Mouse (Mus musculus): ENCODE data around the gene Ube2v1.

Gene Ube2v1

DNA sequence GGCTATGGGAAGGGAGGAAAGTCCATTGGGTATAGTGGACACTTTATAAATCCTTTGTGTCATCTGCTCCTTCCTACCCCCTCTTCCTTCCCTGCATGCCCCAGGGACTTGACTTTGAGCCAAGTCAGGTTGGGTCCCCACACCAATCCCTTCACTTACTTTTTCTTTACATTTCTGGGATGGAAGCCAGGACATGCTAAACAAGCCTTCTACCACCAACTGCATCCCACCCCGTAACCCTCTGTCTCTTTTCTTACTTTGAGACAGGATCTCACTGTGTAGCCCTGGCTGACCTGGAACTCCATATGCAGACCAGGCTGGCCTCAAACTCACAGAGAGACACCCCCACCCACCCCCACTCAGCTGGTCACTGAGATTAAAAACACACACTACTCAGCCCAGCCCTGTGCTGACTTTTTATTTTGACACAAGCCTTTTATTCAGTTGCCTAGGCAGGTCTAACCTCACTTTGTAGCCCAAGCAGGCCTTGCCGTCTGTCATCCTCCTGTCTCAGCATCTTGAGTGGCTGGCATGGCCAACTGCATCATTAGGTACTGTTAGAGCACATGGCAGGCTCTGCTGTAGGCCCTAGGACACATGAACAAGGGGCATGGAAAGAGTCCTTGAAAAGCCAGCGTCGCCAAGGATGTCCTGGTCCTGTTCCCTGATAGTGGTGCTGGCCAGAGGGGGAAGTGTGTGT lies 38.2 kb downstream of the Ube2v1 start:
- no peak for DNase-seq (ENCODE audit: low spot score in 2 of 2)

DNA sequence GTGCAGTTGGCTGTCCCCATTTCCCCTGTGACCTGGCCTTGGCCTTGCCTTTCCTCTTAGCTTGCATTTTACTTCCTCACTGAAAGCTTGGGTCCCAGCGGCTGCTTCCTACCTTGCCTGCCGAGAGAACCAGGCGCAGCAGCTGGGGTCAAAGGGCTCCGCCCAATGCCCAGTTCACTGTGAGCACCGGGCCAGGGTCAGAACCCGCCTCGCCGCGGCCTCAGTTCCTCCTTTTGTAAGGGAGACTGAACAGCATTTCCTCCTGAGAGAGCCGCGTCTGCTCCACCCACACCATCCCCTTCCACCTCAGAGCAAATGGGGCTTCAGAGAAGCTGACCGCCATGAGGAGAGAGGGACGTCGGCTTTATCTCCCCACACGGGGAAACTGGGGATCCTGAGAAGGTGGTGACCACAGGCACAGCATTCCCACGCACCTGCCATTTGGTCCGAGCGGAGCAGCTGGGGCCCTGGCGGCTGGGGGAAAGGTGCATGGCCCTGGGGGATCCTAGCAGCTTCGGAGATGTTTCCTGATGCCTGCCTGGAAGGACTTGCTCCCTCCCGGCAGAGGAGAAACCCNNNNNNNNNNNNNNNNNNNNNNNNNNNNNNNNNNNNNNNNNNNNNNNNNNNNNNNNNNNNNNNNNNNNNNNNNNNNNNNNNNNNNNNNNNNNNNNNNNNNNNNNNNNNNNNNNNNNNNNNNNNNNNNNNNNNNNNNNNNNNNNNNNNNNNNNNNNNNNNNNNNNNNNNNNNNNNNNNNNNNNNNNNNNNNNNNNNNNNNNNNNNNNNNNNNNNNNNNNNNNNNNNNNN lies 42.9 kb downstream of the Ube2v1 start:
- DNase-seq (ENCODE audit: low spot score in 2 of 2), result no peak

DNA sequence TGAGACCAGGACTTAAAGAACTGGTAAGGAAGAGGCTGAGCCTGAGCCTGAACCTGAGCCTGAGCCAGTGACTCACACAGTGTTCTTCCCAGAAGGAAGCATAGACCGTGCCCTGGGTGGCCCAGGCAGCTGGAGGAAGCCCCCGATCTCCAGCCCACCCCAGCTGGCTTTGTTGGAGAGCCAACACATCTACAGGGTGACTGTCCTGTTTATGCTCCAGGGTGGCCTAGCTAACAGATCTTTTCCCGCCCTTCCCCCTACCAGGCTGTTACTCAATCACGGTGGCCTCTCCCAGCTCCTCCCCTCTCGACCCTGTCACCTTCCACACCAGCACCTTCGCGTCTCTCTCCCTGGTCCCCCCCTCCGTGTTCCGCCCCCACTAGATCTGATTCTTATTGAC lies 44.9 kb downstream of the Ube2v1 start:
- DNase-seq (ENCODE audit: low spot score in 2 of 2), result no peak

DNA sequence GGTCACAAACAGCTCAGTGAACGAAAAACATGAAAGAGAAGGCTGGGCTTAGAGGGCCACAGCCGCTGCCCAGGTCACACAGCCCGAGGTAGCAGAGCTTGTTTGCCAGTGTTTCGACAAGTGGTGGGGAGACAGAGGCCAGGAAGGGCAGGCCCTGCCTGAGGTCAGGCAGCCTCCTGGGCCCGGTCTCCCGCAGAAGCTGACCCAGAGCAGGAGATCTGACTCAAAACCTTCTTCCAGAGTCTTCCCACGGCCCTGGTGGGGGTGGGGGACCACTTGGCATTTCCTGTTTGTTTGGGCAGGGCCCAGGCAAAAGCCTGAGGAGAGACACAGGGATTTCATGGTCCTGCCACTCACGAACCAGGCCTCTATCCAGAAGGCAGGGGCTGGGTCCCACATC lies 45.9 kb downstream of the Ube2v1 start:
- no peak for DNase-seq (ENCODE audit: low spot score in 2 of 2)

DNA sequence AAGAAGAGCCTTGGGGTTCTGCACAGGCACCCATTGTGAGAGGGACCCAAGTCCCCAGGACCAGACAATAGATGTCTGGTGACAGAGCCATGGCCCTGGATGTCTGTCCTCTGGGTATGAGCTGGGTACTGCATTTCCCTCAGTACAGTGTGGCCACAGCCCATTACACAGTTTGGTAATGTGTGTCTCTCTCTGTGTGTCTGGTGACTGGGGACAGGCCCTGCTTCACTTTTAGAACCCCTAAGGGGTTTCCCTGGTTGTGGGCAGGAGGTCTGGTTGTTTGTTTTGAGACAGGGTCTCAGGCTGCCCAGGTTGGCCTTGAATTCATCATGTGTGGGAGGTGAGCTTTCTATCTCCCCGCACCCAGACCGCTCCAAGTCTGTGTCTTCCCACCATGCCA lies 46.6 kb downstream of the Ube2v1 start:
- DNase-seq (ENCODE audit: low spot score in 2 of 2), result no peak

DNA sequence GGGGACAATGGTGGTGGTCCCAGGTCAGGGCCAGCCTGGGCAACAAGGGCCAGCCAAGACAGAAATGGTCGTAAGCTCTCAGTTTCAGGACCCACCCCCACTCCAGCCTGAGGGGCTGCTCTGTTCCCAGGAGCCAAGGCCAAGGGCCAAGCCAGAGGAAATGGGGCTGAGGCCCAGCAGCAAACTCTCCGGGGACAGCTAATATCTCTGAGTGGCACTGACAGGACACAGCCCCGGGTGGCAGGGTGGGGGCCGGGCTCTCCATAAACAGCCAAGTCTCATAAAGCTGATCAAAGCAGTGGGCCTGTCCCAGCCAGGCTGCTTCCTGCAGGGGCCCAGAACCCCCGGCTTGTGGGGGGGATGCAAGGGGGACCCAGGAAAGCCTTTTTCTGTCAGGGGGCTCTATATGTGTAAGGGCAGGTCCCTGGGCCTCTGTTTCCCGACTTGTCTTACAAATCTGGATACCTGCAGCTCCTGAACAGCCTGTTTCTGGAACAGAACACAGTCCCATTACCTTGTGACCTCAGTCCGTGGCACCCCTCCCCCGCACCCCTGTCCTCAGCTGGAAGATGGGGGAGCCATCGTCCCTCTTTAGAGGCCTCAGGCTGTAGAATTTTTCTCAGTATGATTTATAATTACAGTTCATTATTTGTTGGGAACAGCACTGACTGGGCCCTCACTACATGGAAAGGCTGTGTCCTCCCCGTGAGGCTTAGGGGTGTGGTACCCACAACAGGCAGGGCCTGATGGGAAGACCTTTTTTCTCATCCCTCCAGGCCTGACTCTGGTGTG lies 48.5 kb downstream of the Ube2v1 start:
- no peak for DNase-seq (ENCODE audit: low spot score in 2 of 2)

DNA sequence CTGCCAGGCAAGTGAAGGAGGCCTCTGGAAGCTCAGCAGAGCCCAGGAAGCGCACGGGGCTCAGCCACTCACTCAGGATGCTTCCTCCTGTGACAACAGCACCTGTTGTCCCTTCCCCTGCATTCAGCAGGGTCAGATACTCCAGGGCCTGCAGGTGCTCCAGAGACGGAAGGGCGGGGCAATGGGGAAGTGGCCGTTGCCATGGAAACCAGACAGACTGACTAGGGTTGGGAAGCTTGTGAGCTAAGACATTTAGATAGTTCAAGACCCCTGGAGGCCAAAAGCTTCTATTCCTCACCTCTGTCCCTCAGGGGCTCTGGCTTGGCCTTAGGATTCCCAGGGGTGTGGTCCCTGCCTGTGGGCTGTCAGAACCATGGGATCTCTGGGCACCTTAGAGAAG lies 53.4 kb downstream of the Ube2v1 start:
- DNase-seq (ENCODE audit: low spot score in 2 of 2), result no peak

DNA sequence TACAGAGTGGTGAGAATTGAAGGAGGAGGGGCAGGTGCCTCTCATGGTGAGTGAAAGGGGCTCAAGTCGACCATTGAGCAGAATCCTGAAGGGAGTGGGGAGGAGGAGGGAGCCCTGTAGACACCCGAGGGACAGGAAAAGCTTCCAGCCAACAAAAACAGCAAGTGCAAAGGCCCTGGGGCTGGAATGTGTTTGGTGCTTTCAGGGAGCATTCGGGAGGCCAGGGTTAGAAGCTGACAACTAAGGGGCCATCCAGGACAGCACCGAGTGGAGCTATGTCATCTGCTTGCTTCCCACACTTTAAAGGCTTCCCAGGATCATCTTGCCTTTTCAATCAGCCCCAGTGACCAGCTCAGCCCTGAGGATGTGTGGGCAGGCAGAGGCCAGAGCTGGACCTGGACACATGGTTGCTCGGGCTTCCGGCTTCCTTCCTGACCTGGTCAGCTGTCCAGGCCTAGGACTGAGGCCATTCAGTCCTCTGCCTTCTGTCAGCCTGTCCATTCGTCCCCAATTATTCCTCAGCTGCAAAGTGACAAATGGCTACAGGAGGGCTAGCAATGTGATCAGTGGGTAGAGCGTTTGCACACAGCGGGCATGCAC lies 54.6 kb downstream of the Ube2v1 start:
- no peak for DNase-seq (ENCODE audit: low spot score in 2 of 2)

DNA sequence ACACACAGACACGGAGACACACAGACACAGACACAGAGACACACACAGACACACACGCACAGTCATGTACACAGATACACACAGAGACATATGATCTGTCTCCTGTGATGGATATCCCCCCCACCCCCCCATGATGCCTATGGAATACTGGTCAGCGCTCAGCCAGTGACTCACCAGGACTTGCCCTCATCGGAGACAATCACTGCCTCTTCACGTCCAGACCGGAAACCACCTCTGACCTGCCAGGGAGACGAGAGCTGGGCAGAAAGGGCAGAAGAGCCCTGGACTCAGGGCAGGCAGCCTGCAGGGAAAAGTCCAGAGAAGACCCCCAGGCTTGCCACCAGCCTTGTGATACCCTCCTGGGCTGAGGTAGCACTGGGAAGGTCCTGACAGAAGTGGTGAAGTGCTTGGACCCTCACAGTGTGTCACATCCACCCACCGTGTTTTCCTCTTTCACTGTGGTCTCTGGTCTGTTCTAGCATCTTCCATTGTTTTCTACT lies 55.7 kb downstream of the Ube2v1 start:
- no peak for DNase-seq (ENCODE audit: low spot score in 2 of 2)

DNA sequence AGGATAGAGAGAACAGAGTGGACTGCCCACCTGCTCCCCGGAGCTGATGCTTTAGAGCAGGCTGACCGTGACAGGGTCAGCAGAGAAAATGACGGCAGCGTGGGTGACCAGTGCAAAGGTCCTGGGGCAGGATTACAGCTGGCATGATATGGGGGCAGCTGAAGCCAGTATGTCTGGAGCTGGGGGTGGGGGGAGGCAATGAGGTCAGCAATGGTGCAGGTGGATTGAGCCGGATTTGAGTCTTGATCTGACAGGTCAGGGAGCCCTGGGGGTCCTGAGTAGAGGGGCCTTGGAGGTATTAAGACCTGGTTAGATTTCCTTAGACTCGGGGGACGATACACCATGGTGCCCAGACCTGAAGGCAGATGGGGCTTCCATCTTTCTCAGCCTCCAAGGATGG lies 56.3 kb downstream of the Ube2v1 start:
- no peak for DNase-seq (ENCODE audit: low spot score in 2 of 2)

DNA sequence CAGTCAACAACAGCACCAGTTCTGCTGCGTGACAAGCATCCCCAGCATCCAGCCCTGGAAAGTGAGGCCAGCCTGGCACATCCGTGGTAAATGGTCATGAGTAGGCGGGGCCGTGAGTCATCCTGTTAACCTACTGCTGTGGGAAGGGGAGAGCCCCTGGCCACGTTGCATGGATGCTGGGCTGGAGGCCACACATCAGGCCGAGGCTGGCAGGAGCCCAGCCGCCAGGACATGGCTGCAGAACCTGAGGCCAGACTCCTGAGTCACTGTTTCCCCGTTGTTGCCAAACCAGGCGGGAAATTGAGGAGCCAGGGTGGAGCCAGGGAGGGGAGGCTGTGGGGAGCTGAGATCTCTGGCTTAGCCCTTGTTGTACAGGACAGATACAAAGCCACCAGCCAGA lies 57.1 kb downstream of the Ube2v1 start:
- no peak for DNase-seq (ENCODE audit: low spot score in 2 of 2)

DNA sequence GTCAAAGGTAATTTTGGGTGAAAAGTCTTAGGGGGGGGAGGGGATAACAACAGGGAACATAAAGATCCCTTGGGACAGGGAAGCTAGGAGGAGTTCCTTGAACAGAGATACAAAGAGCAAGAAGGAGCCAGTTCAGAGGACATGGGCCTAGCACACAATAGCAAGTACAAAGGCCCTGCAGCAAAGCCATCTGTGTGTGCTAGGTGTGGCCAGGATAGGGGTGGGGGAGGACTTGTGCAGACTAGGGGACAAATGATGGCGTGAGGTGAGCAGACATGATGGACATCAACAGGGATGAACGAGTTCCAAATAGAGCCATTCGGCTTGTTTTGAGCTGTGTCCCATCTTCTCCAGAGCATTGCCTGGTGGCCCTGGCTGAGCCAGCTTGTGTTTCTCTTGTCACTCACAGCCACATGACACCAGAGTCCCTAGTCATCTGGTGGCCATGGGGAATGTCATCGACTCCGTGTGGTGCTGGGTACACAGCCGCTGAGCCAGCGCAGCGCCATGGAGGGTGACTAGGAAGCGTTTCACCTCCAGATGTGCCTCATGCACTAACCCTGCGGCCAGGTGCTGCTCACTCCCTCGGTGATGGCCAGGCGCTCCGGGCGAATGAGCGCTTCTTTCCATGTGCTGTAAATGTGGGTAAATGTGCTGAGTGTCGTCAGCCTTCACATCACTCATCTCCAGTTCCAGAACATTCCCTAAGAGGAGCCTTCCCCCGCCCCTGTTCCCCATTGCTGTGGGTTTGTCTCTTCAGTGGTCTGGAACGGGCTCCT lies 60.3 kb downstream of the Ube2v1 start:
- DNase-seq (ENCODE audit: low spot score in 2 of 2), result no peak

DNA sequence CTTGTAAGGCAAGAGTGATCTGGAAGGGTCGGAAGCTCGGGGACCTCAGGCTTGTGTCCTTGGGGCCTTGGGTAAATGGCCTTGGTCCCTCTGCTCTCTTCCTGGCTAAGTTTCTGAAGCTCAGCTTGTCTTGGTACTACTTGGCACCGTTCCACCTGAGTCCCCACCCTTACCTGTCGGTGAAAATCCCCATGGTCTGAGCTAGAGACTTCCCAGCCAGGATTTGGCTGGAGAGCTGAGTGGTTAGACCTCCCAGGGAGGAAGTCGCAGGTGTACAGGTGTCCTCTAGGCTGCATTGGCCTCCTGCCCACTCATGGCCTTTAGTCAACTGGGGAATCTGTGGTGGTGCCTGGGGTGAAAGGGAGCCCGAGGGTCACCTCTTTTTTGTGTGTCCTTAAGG lies 61.1 kb downstream of the Ube2v1 start:
- no peak for DNase-seq (ENCODE audit: low spot score in 2 of 2)

DNA sequence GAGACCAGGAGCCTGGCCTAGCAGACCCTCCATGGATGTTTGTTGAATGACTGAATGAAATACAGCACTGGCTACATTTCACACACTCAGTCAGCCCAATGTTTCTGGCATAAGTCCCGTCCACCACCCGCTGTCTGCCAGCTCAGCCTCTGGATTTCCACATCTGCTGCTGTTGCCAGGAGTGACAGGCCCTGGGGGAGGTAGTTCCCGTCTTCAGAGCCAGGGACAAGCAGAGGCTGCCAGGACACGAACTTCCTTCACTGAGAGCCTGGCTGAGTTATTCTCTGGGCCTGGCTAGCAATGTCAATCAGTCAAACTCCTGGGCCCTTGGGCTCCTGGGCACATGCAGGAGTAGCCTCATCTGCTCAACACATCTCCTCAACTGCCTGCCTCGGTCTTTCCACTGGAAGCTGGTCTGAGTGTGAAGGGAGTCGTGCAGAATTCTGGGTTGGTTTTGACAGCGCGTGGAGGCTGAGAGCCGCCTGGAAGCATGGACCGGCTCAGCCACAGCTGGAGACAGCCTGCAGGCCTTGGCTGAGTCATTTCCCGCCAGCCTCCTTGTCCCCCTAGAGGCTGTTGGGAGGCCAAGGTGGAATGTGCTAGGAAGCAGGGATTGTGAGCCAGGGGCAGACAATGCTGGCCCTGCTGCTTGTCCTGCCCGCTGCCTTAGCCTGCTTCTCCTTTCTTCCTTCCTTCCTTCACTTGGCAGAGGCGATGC lies 61.8 kb downstream of the Ube2v1 start:
- DNase-seq (ENCODE audit: low spot score in 2 of 2), result peak; percentile 13 to 27

DNA sequence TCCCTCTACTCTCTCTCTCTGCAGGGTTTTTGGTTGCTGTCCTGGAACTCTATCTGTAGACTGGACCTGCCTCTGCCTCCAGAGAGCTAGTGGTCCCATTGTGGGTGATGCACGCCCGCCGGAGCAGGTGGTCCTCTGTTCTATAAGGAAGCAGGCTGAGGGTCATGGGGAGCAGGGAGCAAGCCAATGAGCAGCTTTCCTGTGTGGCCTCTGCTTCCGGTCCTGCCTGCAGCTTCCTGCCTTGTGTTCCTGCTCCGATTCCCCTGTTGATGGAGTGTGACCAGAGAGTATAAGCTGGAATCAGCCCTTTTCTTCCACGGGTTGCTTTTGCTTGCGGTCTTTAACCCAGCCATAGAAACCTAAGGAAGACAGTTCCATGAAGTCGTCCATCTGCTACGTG lies 63.8 kb downstream of the Ube2v1 start:
- no peak for DNase-seq (ENCODE audit: low spot score in 2 of 2)

DNA sequence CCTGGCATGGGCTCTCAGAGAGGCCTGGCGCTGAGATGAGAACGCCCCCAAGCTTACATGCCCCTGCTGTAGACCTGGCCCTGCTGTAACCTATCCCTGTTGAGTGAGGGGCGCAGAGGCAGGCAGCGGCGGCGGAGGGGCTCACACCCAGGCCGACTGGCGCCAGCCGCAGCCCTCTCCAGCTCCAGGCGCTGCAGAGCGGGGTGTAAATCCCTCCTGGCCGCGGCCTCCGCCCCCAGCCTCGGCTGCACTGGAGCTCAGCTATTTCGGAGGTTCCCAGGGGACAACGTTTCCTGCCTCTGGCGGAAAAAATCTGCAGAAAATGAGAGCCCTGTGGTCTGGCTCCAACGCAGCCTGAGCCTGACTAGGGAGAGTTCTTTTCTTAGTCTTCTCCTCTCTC lies 66.2 kb downstream of the Ube2v1 start:
- no peak for DNase-seq (ENCODE audit: low spot score in 2 of 2)

DNA sequence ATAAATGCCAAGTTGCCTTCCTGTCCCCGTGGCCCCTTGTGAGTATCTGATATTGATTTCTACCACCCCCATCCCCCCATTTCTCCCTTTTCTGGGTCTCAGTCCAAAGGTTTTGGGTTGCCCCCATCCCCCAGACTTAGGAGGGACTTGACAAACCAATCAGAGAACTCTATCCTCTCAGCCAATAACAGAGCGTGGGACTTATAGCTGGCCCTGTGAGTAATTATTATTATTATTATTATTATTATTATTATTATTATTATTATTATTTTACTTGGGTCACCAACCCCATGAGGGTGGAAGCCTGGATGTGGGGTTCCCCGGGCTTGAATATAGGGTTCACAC lies 66.6 kb downstream of the Ube2v1 start:
- no peak for DNase-seq (ENCODE audit: low spot score in 2 of 2)

DNA sequence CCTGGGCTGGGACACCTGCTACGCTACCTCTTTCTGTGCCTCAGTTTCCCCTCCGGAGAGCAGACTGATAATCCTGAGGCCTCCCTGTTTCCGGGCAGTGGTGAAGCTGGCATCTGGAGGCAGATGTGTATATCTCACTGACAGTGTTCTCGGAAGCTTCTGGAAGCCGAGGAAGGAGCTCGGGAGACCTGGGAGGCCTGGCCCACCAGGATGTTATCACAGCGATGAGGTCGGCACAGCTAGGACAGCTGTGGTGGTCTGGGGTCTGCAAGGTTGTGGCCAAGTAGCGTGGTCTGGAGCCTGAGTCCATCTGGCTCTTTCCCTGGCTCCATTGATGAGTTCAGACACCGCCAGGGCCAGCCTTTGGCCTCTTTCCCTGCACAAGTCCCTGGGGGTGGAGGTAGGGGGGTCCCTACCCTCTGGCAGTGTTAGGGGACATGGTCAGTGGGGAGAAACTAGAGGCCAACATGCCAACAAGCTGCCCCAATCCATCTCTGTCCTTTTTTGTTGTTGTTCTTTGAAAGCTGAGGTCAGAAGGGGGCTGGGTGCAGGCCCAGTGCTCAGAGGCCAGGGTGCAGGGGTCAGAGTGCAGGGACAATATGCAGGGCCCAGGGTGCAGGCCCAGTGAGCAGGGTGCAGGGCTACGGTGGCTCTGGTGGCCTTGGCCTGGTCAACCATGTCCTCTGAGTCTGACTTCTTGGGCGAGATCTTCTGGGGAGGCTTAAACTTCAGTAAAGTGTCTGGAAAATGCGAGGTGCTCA lies 67.2 kb downstream of the Ube2v1 start:
- no peak for DNase-seq (ENCODE audit: low spot score in 2 of 2)

DNA sequence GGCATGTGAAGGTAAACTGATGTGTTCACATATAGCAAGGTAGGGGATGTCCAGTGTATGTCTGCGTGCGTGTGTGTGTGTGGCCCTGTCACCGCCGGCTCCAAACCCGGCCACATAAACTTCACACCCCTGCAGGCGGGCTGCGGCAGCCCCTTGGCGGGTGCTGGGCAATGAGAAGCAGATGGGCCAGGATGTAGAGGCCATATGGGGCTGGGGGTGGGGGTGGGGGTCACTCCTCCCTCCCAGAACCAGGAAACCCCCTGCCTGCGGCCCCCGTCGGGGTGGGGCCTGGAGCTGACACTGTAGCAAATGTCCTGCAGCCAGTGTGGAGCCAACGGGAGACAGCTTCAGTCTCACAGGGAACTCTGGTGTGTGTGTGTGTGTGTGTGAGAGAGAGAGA lies 68.2 kb downstream of the Ube2v1 start:
- no peak for DNase-seq (ENCODE audit: low spot score in 2 of 2)

DNA sequence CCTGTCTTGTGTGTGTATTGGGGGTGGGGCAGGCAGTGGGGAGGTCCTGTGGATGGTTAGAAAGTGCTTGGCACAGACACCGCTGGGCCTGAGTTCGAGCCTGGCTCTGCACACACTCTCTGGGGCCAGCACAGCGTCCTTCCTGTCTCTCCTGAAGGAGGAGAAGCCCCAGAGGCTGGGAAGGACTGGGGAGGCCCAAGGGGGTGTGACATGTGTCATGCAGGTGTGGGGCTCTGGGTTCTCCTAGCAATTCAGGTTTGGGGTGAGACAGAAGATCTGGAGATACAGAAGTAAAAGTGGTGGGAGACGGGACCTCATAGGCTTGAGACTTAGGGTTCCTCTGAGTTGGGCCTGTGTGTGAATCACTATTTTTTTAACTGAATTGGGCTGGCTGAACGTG lies 68.9 kb downstream of the Ube2v1 start:
- DNase-seq (ENCODE audit: low spot score in 2 of 2), result no peak
